Mouse (Mus musculus): ENCODE measurements at regions not wholly inside any gene's neighbourhood (a gene's known extent, or its start where the extent isn't known, plus 50 kb on each side); places are given as distances from the start of the nearest gene placed in this dataset.

GRCm38 (mm10) chr14:36691958-36692357 is 276.6 kb downstream of the Ccser2 start:
- Histone ChIP-seq H3K27me3 (ENCODE audit: control insufficient read depth, insufficient read depth, insufficient read length) (no peaks in the 10 kb centered on the region), H3K4me3 (no peak overlapping the region), H3K36me3 (ENCODE audit: control insufficient read depth, insufficient read depth) (no peaks in the 10 kb centered on the region), H3K79me2 (ENCODE audit: control insufficient read depth, insufficient read depth) (no peaks in the 10 kb centered on the region), H3K4me2 (ENCODE audit: low read depth) (no peak overlapping the region), H3ac (ENCODE audit: control insufficient read depth, insufficient read length) (no peak overlapping the region)
- no peak for TF ChIP-seq MYOD1 (IDR thresholded peaks at IDR 0.05; ENCODE audit: control insufficient read depth in 1 of 3, insufficient read length in 2 of 3, low read depth in 2 of 3)
- no peak for TF ChIP-seq SRF (IDR thresholded peaks at IDR 0.05; ENCODE audit: control insufficient read depth, insufficient read length, low read depth)
- TF ChIP-seq USF1 (IDR thresholded peaks at IDR 0.05; ENCODE audit: low read depth), result no peak
- no peak for TF ChIP-seq CEBPB (IDR thresholded peaks at IDR 0.05; ENCODE audit: insufficient read depth, poor library complexity, severe bottlenecking)
- no peak for TF ChIP-seq TCF3 (IDR thresholded peaks at IDR 0.05; ENCODE audit: insufficient read length, low read depth)
- TF ChIP-seq TCF12 (IDR thresholded peaks at IDR 0.05; ENCODE audit: insufficient read depth, poor library complexity, severe bottlenecking), result no peak
- no peak for TF ChIP-seq POLR2AphosphoS2 (IDR thresholded peaks at IDR 0.05; ENCODE audit: insufficient read length, low read depth)

GRCm38 (mm10) chr14:36691018-36691417 is 277.6 kb downstream of the Ccser2 start:
- no peak for TF ChIP-seq USF1 (IDR thresholded peaks at IDR 0.05; ENCODE audit: low read depth)
- TF ChIP-seq E2F4 (IDR thresholded peaks at IDR 0.05; ENCODE audit: insufficient read depth), result no peak
- no peak for TF ChIP-seq SRF (IDR thresholded peaks at IDR 0.05; ENCODE audit: control insufficient read depth, insufficient read length, low read depth)
- no peak for TF ChIP-seq MYOG (IDR thresholded peaks at IDR 0.05; ENCODE audit: control insufficient read depth in 1 of 3, insufficient read depth in 1 of 3, insufficient read length in 2 of 3, low read depth in 2 of 3)
- TF ChIP-seq POLR2A (IDR thresholded peaks at IDR 0.05; ENCODE audit: insufficient read length, low read depth), result no peak
- TF ChIP-seq MAX (IDR thresholded peaks at IDR 0.05; ENCODE audit: low read depth), result no peak
- no peak for TF ChIP-seq MYOD1 (IDR thresholded peaks at IDR 0.05; ENCODE audit: control insufficient read depth in 1 of 3, insufficient read length in 2 of 3, low read depth in 2 of 3)
- TF ChIP-seq POLR2AphosphoS2 (IDR thresholded peaks at IDR 0.05; ENCODE audit: insufficient read length, low read depth), result no peak
- TF ChIP-seq REST (IDR thresholded peaks at IDR 0.05; ENCODE audit: insufficient read depth, insufficient read length), result no peak
- TF ChIP-seq CEBPB (IDR thresholded peaks at IDR 0.05; ENCODE audit: insufficient read depth, poor library complexity, severe bottlenecking), result no peak
- no peak for TF ChIP-seq TCF3 (IDR thresholded peaks at IDR 0.05; ENCODE audit: insufficient read length, low read depth)
- TF ChIP-seq TCF12 (IDR thresholded peaks at IDR 0.05; ENCODE audit: insufficient read depth, poor library complexity, severe bottlenecking), result no peak
- H3K36me3 ChIP-seq (ENCODE audit: control insufficient read depth, insufficient read depth), result no peaks in the 10 kb centered on the region
- H3K27me3 ChIP-seq (ENCODE audit: control insufficient read depth, insufficient read depth, insufficient read length), result no peaks in the 10 kb centered on the region
- H3ac ChIP-seq (ENCODE audit: control insufficient read depth, insufficient read length), result no peak overlapping the region
- H3K4me3 ChIP-seq, result no peak overlapping the region
- no peaks in the 10 kb centered on the region for H3K79me2 ChIP-seq (ENCODE audit: control insufficient read depth, insufficient read depth)
- no peak overlapping the region for H3K4me2 ChIP-seq (ENCODE audit: low read depth)

- TF ChIP-seq POLR2AphosphoS2 (IDR thresholded peaks at IDR 0.05; ENCODE audit: insufficient read length, low read depth), result no peak
- TF ChIP-seq USF1 (IDR thresholded peaks at IDR 0.05; ENCODE audit: low read depth), result no peak
- TF ChIP-seq TCF12 (IDR thresholded peaks at IDR 0.05; ENCODE audit: insufficient read depth, poor library complexity, severe bottlenecking), result no peak
- no peak for TF ChIP-seq E2F4 (IDR thresholded peaks at IDR 0.05; ENCODE audit: insufficient read depth)
- TF ChIP-seq POLR2A (IDR thresholded peaks at IDR 0.05; ENCODE audit: insufficient read length, low read depth), result no peak
- no peak for TF ChIP-seq MYOG (IDR thresholded peaks at IDR 0.05; ENCODE audit: control insufficient read depth in 1 of 3, insufficient read depth in 1 of 3, insufficient read length in 2 of 3, low read depth in 2 of 3)
- no peak for TF ChIP-seq MAX (IDR thresholded peaks at IDR 0.05; ENCODE audit: low read depth)
- Histone ChIP-seq H3K4me2 (ENCODE audit: low read depth) (no peak overlapping the region), H3K79me2 (ENCODE audit: control insufficient read depth, insufficient read depth) (no peaks in the 10 kb centered on the region), H3K27me3 (ENCODE audit: control insufficient read depth, insufficient read depth, insufficient read length) (no peaks in the 10 kb centered on the region), H3K4me3 (no peak overlapping the region), H3ac (ENCODE audit: control insufficient read depth, insufficient read length) (no peak overlapping the region), H3K36me3 (ENCODE audit: control insufficient read depth, insufficient read depth) (no peaks in the 10 kb centered on the region)
These were observed 309.8 kb downstream of the Ccser2 start for GRCm38 (mm10) chr14:36658678-36659263.

- H3K36me3 ChIP-seq (ENCODE audit: control insufficient read depth, insufficient read depth), result no peaks in the 10 kb centered on the region
- no peak overlapping the region for H3ac ChIP-seq (ENCODE audit: control insufficient read depth, insufficient read length)
- TF ChIP-seq REST (IDR thresholded peaks at IDR 0.05; ENCODE audit: insufficient read depth, insufficient read length) (no peak), POLR2A (IDR thresholded peaks at IDR 0.05; ENCODE audit: insufficient read length, low read depth) (no peak), TCF12 (IDR thresholded peaks at IDR 0.05; ENCODE audit: insufficient read depth, poor library complexity, severe bottlenecking) (no peak), CEBPB (IDR thresholded peaks at IDR 0.05; ENCODE audit: insufficient read depth, poor library complexity, severe bottlenecking) (no peak), USF1 (IDR thresholded peaks at IDR 0.05; ENCODE audit: low read depth) (no peak), POLR2AphosphoS2 (IDR thresholded peaks at IDR 0.05; ENCODE audit: insufficient read length, low read depth) (no peak), MAX (IDR thresholded peaks at IDR 0.05; ENCODE audit: low read depth) (no peak), MYOG (IDR thresholded peaks at IDR 0.05; ENCODE audit: control insufficient read depth in 1 of 3, insufficient read depth in 1 of 3, insufficient read length in 2 of 3, low read depth in 2 of 3) (no peak), E2F4 (IDR thresholded peaks at IDR 0.05; ENCODE audit: insufficient read depth) (no peak), MYOD1 (IDR thresholded peaks at IDR 0.05; ENCODE audit: control insufficient read depth in 1 of 3, insufficient read length in 2 of 3, low read depth in 2 of 3) (no peak), TCF3 (IDR thresholded peaks at IDR 0.05; ENCODE audit: insufficient read length, low read depth) (no peak), SRF (IDR thresholded peaks at IDR 0.05; ENCODE audit: control insufficient read depth, insufficient read length, low read depth) (no peak)
- no peak overlapping the region for H3K4me2 ChIP-seq (ENCODE audit: low read depth)
- no peaks in the 10 kb centered on the region for H3K27me3 ChIP-seq (ENCODE audit: control insufficient read depth, insufficient read depth, insufficient read length)
- no peaks in the 10 kb centered on the region for H3K79me2 ChIP-seq (ENCODE audit: control insufficient read depth, insufficient read depth)
- H3K4me3 ChIP-seq, result no peak overlapping the region
These were observed 310.4 kb downstream of the Ccser2 start for GRCm38 (mm10) chr14:36658193-36658592.
